Mouse (Mus musculus) inflammation-experienced regulatory T-cells, adult 6 months (primary cell): ENCODE measurements around the gene Iscu. TPM values are rescaled to one million over a fixed set of nuclear protein-coding genes. Genes with fewer than 3 reads are reported as not detected.

Experiments used
- ATAC-seq: one replicate; pipeline ENCODE4 v1.8.0; 2017
- polyA plus RNA-seq, 3 experiments: library from polyadenylated mRNA; unstranded; fragments of 100-300 nt; shearing (Covaris generic); gene quantifications; one replicate each; pipeline ENCODE4 v1.2.1; 2017

Iscu gene
- polyA plus RNA-seq, 3 experiments from 2014 or later: 5.7 to 45.5 (median 16.1) TPM

GRCm38 (mm10) chr5:113815638-113816152 is 43.1 kb downstream of the Iscu start:
- peak; percentile 55 for ATAC-seq

GRCm38 (mm10) chr5:113818572-113818971 is 46.0 kb downstream of the Iscu start:
- ATAC-seq: no peak

GRCm38 (mm10) chr5:113824228-113824627 is 51.7 kb downstream of the Iscu start:
- ATAC-seq: peak; percentile 61

- ATAC-seq: peak; percentile 68
Measured at GRCm38 (mm10) chr5:113825558-113825957, 53.0 kb downstream of the Iscu start.

- no peak for ATAC-seq
Measured at GRCm38 (mm10) chr5:113826619-113827018, 54.1 kb downstream of the Iscu start.

Other genes with a start within 250 kb of the Iscu start
- gene Cmklr1, start 122.3 kb upstream of the Iscu start, polyA plus RNA-seq: under 1 TPM in 1 of 3 experiments, not detected in 2; 0.24 TPM
- not detected for gene 1700069L16Rik, start 48.0 kb upstream of the Iscu start, polyA plus RNA-seq
- gene Ficd, start 36.9 kb upstream of the Iscu start, polyA plus RNA-seq: 1 to 10 TPM; 4.4 to 4.9 (median 4.7) TPM
- 10 to 100 TPM; 12.7 to 15.3 (median 13.0) TPM for gene Sart3, start 238 bp upstream of the Iscu start, polyA plus RNA-seq
- gene Tmem119, start 27.8 kb downstream of the Iscu start, polyA plus RNA-seq: not detected
- gene Selplg, start 59.9 kb downstream of the Iscu start, polyA plus RNA-seq: 100 to 1,000 TPM; 457 to 620 (median 469) TPM
- gene Coro1c, start 136.0 kb downstream of the Iscu start, polyA plus RNA-seq: 10 to 100 TPM; 46.6 to 88.2 (median 57.2) TPM
- 10 to 100 TPM; 15.5 to 18.0 (median 16.9) TPM for gene Ssh1, start 221.1 kb downstream of the Iscu start, polyA plus RNA-seq
- gene Dao, start 231.0 kb downstream of the Iscu start, polyA plus RNA-seq: not detected